Mouse (Mus musculus): Measurements from ENCODE around the gene Plxnb2. TPM values are rescaled to one million over a fixed set of nuclear protein-coding genes. Genes with fewer than 3 reads are reported as not detected.
A peak's percentile ranks its signal among the peaks of the same experiment; 100 is the strongest.

The Plxnb2 gene
- total and polyA plus RNA-seq, 3 experiments: 75.7 to 121 (median 93.5) TPM

DNA sequence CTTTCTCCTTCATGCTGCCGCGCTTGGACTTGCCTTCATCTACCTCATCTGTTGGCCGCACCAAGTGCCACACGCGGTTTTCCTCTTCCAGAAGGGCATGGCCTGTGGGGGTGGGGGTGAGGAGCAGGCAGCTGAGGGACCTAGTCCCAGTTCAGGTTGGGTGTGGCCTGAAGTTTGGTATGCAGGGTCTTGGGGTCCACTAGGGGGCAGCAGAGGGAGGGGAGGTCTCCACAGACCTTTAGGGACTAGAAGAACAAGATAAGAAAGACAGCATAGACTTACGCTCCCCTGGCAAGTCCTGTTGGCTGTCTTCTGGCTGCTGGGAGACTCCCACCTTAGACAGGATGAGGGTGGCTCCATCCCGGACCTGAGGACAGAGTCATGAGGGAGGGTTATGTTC is 22.6 kb downstream of the Plxnb2 start:
- H3K79me2 ChIP-seq (replicated peaks; ENCODE audit: control insufficient read depth, insufficient read depth, low read length): no peaks in the 10 kb centered on the region
- TF ChIP-seq POLR2A (IDR thresholded peaks at IDR 0.05; ENCODE audit: insufficient read depth, low read depth, low read length) (no peak), EP300 (IDR thresholded peaks at IDR 0.05; ENCODE audit: insufficient read depth, low read depth, low read length) (peak; percentile 62; the same call in 1 of the 2 replicates), CTCF (IDR thresholded peaks at IDR 0.05) (peak; percentile 83)
- no peaks in the 10 kb centered on the region for H3K36me3 ChIP-seq (ENCODE audit: control insufficient read depth, insufficient read depth, low read length)
- H3K4me1 ChIP-seq (ENCODE audit: control insufficient read depth, insufficient read depth, low read length): no peaks in the 10 kb centered on the region
- 44% methylated on average over 7 of the region's 7 CpGs for whole genome bisulfite sequencing
- H3K9ac ChIP-seq (ENCODE audit: low read depth, low read length): no peak overlapping the region
- H3K4me3 ChIP-seq: no peak overlapping the region
- peak; percentile 72 to 76 for DNase-seq
- no peak overlapping the region for H3K27ac ChIP-seq
- intact Hi-C loops (cut with DNase I): loop anchor here (2.0 to 5.0 kb wide), 3 partner anchors 36 to 53 kb away; partner anchors contain the start of genes Dennd6b, Ppp6r2 and Tubgcp6
- no peaks in the 10 kb centered on the region for H3K27me3 ChIP-seq (ENCODE audit: control insufficient read depth, insufficient read depth, low read length)

DNA sequence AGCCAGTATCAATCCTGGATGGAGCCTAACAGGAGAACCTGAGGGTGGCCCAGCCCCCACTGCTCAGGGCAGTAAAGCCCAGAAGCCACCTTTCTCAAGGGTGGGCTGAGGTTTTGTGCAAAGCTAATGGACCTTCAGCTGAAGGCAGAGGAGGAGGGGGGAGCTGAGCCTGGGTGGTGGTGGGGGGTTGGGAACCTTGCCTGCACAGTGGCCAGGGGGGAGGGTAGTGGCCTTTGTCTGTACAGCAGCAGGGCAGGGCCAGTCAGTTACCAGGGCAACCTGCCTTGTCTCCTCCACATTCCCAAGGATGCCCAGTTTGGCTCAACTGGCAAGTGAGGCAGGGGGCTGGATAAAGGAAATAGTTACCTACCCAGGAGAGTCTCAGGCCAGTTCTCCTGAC is 28.3 kb downstream of the Plxnb2 start:
- no peak for TF ChIP-seq EP300 (IDR thresholded peaks at IDR 0.05; ENCODE audit: insufficient read depth, low read depth, low read length)
- no peak for TF ChIP-seq POLR2A (IDR thresholded peaks at IDR 0.05; ENCODE audit: insufficient read depth, low read depth, low read length)
- no peak for TF ChIP-seq CTCF (IDR thresholded peaks at IDR 0.05)

DNA sequence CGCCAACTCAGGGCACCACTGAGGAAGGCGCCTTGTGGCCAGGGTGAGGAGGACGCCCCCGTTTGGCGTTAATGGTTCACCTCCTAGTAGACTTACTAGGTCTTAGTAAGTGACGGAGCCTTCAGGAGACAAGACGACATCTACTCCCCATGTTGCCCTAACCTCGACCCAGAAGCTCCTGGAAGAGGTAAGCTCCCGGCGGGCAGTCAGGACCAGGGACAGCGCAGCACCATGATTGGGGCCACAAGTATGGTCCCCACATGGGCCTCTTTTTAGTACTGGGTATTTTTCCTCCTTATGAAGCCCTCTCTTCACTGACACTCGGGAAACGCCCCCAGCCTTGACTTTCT is 30.6 kb downstream of the Plxnb2 start:
- peaks cover 6% of the 10 kb centered on the region for H3K4me1 ChIP-seq (ENCODE audit: control insufficient read depth, insufficient read depth, low read length)
- H3K27ac ChIP-seq: peak overlapping the region; percentile 49
- no peak overlapping the region for H3K9ac ChIP-seq (ENCODE audit: low read depth, low read length)
- H3K4me3 ChIP-seq: peak overlapping the region; percentile 80
- WGBS: 10% methylated on average over 13 of the region's 13 CpGs
- H3K79me2 ChIP-seq (replicated peaks; ENCODE audit: control insufficient read depth, insufficient read depth, low read length): no peaks in the 10 kb centered on the region
- DNase-seq: peak; percentile 32 to 52
- no peaks in the 10 kb centered on the region for H3K36me3 ChIP-seq (ENCODE audit: control insufficient read depth, insufficient read depth, low read length)
- TF ChIP-seq EP300 (IDR thresholded peaks at IDR 0.05; ENCODE audit: insufficient read depth, low read depth, low read length) (no peak), CTCF (IDR thresholded peaks at IDR 0.05) (0 out of 2 replicates have a peak, but pooled peaks have one; percentile 8), POLR2A (IDR thresholded peaks at IDR 0.05; ENCODE audit: insufficient read depth, low read depth, low read length) (no peak)
- intact Hi-C loops (cut with DNase I): no loop called here
- H3K27me3 ChIP-seq (ENCODE audit: control insufficient read depth, insufficient read depth, low read length): no peaks in the 10 kb centered on the region

More for the DNA sequence above, 28.3 kb downstream of the Plxnb2 start:
- intact Hi-C loops (cut with DNase I): no loop called here
- no peaks in the 10 kb centered on the region for H3K27me3 ChIP-seq (ENCODE audit: control insufficient read depth, insufficient read depth, low read length)
- H3K79me2 ChIP-seq (replicated peaks; ENCODE audit: control insufficient read depth, insufficient read depth, low read length): no peaks in the 10 kb centered on the region
- no peak overlapping the region for H3K9ac ChIP-seq (ENCODE audit: low read depth, low read length)
- peaks cover 4% of the 10 kb centered on the region for H3K4me1 ChIP-seq (ENCODE audit: control insufficient read depth, insufficient read depth, low read length)
- DNase-seq: no peak
- no peaks in the 10 kb centered on the region for H3K36me3 ChIP-seq (ENCODE audit: control insufficient read depth, insufficient read depth, low read length)
- H3K4me3 ChIP-seq: no peak overlapping the region
- H3K27ac ChIP-seq: no peak overlapping the region

DNA sequence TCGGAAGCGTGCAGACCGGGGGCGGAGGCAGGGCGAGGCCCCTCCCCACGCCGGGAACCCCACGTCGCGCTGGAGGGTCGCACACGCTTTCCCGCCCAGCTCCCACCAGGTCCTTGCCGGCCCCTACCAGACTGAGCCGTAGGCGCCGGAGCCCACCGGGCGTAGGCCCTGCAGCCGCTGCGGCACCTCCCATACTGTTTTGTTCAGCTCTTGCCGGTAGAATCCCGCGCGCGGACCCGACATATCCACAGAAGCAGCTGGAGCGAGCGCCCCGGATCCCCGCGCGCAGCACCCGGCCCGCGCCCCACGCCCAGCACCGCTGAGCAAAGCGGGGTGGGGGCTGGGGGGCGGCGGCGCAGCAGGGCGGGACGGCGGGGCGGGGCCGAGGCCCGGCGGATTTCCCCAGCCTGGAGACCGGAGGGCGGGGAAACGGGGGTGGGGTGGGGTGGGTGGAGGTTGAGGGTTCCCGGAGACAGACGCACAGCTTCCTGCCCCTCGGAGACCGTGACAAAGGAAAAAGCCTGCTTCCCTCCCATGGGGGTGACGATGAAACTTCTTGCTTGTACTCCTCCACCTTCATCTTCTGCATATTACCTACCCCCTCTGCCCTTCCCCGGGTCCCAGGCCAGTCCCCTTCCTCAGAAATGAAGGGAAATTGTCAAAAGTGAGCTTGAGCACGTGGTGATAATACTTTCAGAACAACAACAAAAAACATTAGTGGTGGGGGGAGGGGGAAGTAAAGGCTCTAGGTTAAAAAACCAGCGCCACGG is 31.1 kb downstream of the Plxnb2 start, which contains the start of gene Mapk11:
Gene Mapk11, minus strand, starts transcription at position 358 of the 770 bp plus-strand sequence.
- no peak for TF ChIP-seq POLR2A (IDR thresholded peaks at IDR 0.05; ENCODE audit: insufficient read depth, low read depth, low read length)
- TF ChIP-seq EP300 (IDR thresholded peaks at IDR 0.05; ENCODE audit: insufficient read depth, low read depth, low read length): no peak
- no peak for TF ChIP-seq CTCF (IDR thresholded peaks at IDR 0.05)
- DNase-seq: peak; percentile 72 to 75
- Histone ChIP-seq H3K36me3 (ENCODE audit: control insufficient read depth, insufficient read depth, low read length) (no peaks in the 10 kb centered on the region), H3K9ac (ENCODE audit: low read depth, low read length) (peak within 1 kb of the TSS; percentile 78), H3K4me3 (peak within 1 kb of the TSS; percentile 80), H3K27ac (peak within 1 kb of the TSS; percentile 80), H3K27me3 (ENCODE audit: control insufficient read depth, insufficient read depth, low read length) (no peaks in the 10 kb centered on the region), H3K79me2 (replicated peaks; ENCODE audit: control insufficient read depth, insufficient read depth, low read length) (no peaks in the 10 kb centered on the region), H3K4me1 (ENCODE audit: control insufficient read depth, insufficient read depth, low read length) (peaks cover 6% of the 10 kb centered on the region)
- intact Hi-C loops (cut with DNase I): loop anchor here (10.0 kb wide), 1 partner anchor 225 kb away; the partner anchor contains the start of genes Odf3b, Sco2 and Tymp
- under 1% methylated on average over 61 of the region's 61 CpGs for WGBS

DNA sequence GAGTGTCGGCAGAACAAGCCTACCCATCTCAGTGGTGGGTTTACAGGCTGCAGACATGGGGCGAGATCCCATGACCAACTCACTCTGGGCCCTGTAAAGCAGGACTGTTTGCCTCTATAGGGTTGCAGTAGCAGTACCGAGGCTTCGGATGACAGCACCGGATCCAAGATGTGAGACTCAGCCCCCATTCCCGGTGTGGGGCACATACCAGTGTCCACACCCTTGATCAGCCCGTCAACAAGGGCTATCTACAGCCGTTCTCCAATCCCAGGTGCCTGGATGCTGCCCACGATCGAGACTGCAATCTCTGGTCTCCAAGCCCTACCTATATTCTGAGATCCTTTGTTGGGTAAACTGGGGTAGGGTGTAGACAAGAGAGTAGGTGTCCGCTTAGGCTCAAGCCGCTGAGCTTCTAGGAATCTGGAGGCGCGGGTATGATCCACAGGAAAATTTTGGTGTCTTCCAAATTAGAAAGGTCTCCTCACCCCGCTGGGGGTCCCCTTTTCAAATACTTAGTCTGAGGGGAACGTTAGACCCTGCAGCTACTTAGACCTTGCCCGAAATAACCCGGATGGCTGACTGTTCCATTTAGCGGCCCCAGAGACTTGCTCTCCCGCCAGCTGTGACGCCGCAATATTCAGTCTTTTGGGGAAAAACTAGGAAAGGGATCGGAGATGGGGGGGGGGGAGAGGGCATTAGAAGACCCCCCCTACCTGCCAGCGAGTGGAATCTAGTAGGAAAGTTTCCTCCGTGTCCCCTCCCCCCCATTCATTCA is 31.9 kb downstream of the Plxnb2 start:
- Histone ChIP-seq H3K79me2 (replicated peaks; ENCODE audit: control insufficient read depth, insufficient read depth, low read length) (no peaks in the 10 kb centered on the region), H3K4me1 (ENCODE audit: control insufficient read depth, insufficient read depth, low read length) (peaks cover 6% of the 10 kb centered on the region), H3K36me3 (ENCODE audit: control insufficient read depth, insufficient read depth, low read length) (no peaks in the 10 kb centered on the region), H3K9ac (ENCODE audit: low read depth, low read length) (peak overlapping the region; percentile 78), H3K4me3 (peak overlapping the region; percentile 80), H3K27me3 (ENCODE audit: control insufficient read depth, insufficient read depth, low read length) (no peaks in the 10 kb centered on the region), H3K27ac (peak overlapping the region; percentile 80)
- intact Hi-C loops (cut with DNase I): loop anchor here (10.0 kb wide), 1 partner anchor 226 kb away; the partner anchor contains the start of genes Odf3b, Sco2 and Tymp
- 11% methylated on average over 25 of the region's 25 CpGs for WGBS
- TF ChIP-seq EP300 (IDR thresholded peaks at IDR 0.05; ENCODE audit: insufficient read depth, low read depth, low read length) (no peak), CTCF (IDR thresholded peaks at IDR 0.05) (no peak), POLR2A (IDR thresholded peaks at IDR 0.05; ENCODE audit: insufficient read depth, low read depth, low read length) (no peak)
- DNase-seq: no peak

Data from heart, adult 2 months (tissue).